Mouse (Mus musculus) intestine, postnatal 0 days (tissue): ENCODE data around the gene Nosip. TPM values are rescaled to one million over a fixed set of nuclear protein-coding genes. Genes with fewer than 3 reads are reported as not detected.
A peak's percentile ranks its signal among the peaks of the same experiment; 100 is the strongest.

Experiments used
- ATAC-seq: fragments of 200-750 bp; cut with Nextera tagmentation; 2 replicates; pipeline ENCODE4 v1.8.0; 2017; ENCODE audit warnings: mild to moderate bottlenecking, moderate TSS enrichment, moderate library complexity
- H3K27ac ChIP-seq: fragments of 300-500 bp; sonication (generic); 2 replicates; pipeline ENCODE4 v1.5.1; 2014; ENCODE audit warnings: mild to moderate bottlenecking, low read depth, low read length, moderate library complexity
- H3K27me3 ChIP-seq: fragments of 300-500 bp; sonication (generic); replicated peaks from 2 replicates; pipeline ENCODE4 v1.6.1; 2014; ENCODE audit warnings: low read length, mixed read lengths; ENCODE audit not compliant: control insufficient read depth, insufficient read depth
- H3K36me3 ChIP-seq: fragments of 300-500 bp; sonication (generic); 2 replicates; pipeline ENCODE4 v1.6.1; 2014; ENCODE audit warnings: mild to moderate bottlenecking, moderate library complexity; ENCODE audit not compliant: control insufficient read depth, insufficient read depth
- H3K4me1 ChIP-seq: fragments of 300-500 bp; sonication (generic); replicated peaks from 2 replicates; pipeline ENCODE4 v1.6.1; 2014; ENCODE audit warnings: antibody characterized with exemption, low read length, mixed read lengths; ENCODE audit not compliant: control insufficient read depth, insufficient read depth
- H3K4me2 ChIP-seq: fragments of 300-500 bp; sonication (generic); replicated peaks from 2 replicates; pipeline ENCODE4 v1.6.1; 2014; ENCODE audit warnings: low read depth, mild to moderate bottlenecking, moderate library complexity
- H3K4me3 ChIP-seq: fragments of 300-500 bp; sonication (generic); 2 replicates; pipeline ENCODE4 v1.5.1; 2014; ENCODE audit warnings: low read depth, low read length
- H3K9ac ChIP-seq: fragments of 300-500 bp; sonication (generic); 2 replicates; pipeline ENCODE4 v1.6.1; 2014; ENCODE audit warnings: mild to moderate bottlenecking, low read depth, low read length
- H3K9me3 ChIP-seq: fragments of 300-500 bp; sonication (generic); 2 replicates; pipeline ENCODE4 v1.6.1; 2016; ENCODE audit warnings: mixed run types; ENCODE audit not compliant: control insufficient read depth
- CTCF ChIP-seq: sonication (generic); IDR thresholded peaks from 2 replicates; pipeline ENCODE4 v1.5.1; 2016; ENCODE audit warnings: low read depth, mild to moderate bottlenecking, control low read depth, antibody characterized with exemption, moderate library complexity
- WGBS: fragments of 180-500 bp; shearing (Covaris S2); extraction: QIAGEN DNeasy Blood & Tissue Kit; methylation state at CpG from one replicate; pipeline ENCODE4 v1.1.7; 2014; 5-methylcytosine and 5-hydroxymethylcytosine counted together
- polyA plus RNA-seq: library from polyadenylated mRNA; unstranded; fragments of >200 nt; fragmentation: Nextera tagmentation; extraction: Ambion mirVana; gene quantifications from 2 replicates; pipeline ENCODE4 v1.2.1, GENCODE M21; 2015

Gene Nosip
- polyA plus RNA-seq, 1 experiment from 2014 or later = 40.5 TPM

DNA sequence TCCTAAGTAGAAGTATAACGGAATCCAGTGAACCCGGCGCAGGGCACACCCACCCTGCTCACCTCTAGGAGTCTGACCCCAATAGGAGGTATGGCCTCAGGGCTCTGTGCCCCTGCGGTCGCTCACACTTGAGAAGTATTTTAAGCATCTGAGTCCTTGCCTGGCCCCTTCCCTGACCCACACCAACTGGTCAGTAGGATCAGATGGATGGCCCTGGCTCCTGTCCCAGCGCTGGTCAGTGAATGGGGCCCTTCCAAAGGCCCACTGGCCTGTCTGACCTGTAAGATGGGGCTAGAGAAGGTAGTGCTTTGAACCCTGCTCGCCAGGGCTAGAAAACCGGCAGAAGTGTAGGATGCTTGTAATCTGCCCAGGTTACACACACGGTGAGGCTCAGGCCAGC is 21.4 kb upstream of the Nosip start:
- Histone ChIP-seq H3K4me3 (no peak overlapping the region), H3K27ac (no peak overlapping the region), H3K4me1 (no peaks in the 10 kb centered on the region), H3K9ac (no peak overlapping the region), H3K4me2 (no peak overlapping the region), H3K36me3 (peaks cover 65% of the 10 kb centered on the region), H3K27me3 (no peaks in the 10 kb centered on the region), H3K9me3 (no peaks in the 10 kb centered on the region)
- WGBS = 91% methylated on average over 9 of the region's 9 CpGs
- no peak for ATAC-seq
- TF ChIP-seq CTCF = no peak

DNA sequence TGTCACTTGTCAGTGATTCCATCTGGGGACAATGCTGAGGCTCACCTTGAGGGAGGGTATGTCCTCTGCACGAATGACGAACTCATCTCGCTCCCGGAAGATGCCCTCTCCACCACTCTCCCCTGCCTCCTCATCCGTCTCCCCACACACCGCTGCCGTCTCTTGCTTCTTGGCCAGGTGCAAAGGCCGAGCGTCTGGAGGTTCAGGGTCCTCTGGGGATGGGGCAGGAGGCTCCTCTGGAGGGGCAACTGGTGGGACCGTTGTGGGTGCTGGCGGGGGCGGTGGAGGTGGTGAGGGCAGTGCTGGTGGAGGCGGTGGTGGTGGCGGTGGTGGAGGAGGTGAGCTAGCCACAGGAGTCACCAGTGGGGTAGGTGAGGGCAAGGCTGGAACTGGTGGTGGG is 18.9 kb upstream of the Nosip start:
- no peak for TF ChIP-seq CTCF
- H3K4me1 ChIP-seq = no peaks in the 10 kb centered on the region
- H3K9ac ChIP-seq = no peak overlapping the region
- peaks cover 76% of the 10 kb centered on the region for H3K36me3 ChIP-seq
- WGBS = 93% methylated on average over 14 of the region's 14 CpGs
- H3K4me3 ChIP-seq = no peak overlapping the region
- H3K27me3 ChIP-seq = no peaks in the 10 kb centered on the region
- H3K27ac ChIP-seq = peak overlapping the region; percentile 15; the same call in 1 of the 2 replicates
- no peaks in the 10 kb centered on the region for H3K9me3 ChIP-seq
- ATAC-seq = no peak
- no peak overlapping the region for H3K4me2 ChIP-seq

DNA sequence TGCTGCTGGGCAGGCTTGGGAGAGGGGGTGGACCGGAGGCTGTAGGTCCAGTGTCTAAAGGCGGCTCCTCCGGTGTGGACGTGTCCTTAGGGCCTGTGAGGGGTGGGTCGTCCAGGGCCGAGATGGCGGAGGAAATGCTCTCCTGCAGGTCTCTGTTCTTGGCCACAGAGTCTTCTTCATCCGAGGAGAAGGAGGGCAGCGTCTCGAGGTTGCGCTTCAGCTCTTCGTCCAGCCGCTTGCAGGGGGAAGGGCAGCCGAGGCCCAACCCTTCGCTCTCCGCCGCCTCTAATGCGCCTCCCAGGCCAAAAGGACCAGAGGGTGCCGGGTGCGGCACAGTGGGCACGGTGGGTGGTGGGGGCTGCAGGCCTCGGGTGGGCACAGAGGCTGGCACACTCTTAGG is 16.5 kb upstream of the Nosip start:
- H3K36me3 ChIP-seq = peaks cover 82% of the 10 kb centered on the region
- no peak for TF ChIP-seq CTCF
- WGBS = 96% methylated on average over 22 of the region's 22 CpGs

DNA sequence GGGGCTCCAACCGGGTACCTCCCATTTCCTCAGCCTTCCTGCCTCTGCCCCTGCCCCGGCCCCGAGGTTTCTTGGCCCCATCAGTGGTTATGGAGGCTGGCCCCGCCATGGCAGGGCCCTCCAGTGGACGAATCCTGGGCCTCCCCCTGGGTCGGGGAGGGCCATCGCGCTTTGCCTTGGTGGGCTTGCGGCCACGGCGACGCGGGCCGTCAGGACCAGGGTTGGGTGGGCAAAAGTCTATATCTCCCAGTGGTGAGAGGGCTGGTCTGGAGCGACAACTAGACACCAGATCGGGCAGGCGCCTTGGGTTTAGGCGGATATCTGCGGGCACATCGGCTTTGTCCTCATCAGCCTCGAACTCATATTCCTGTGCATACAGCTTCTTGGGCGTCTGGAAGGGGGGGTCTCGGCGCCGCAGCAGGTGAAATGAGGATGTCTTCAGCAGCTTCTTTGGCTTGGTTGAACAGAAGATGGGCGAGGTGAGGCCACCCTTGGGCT is 15.3 kb upstream of the Nosip start:
- no peak overlapping the region for H3K9ac ChIP-seq
- H3K27me3 ChIP-seq = no peaks in the 10 kb centered on the region
- TF ChIP-seq CTCF = no peak
- peaks cover 72% of the 10 kb centered on the region for H3K36me3 ChIP-seq
- WGBS = 94% methylated on average over 26 of the region's 26 CpGs
- no peaks in the 10 kb centered on the region for H3K9me3 ChIP-seq
- ATAC-seq = no peak
- H3K4me2 ChIP-seq = no peak overlapping the region
- no peak overlapping the region for H3K4me3 ChIP-seq
- H3K4me1 ChIP-seq = 0 out of 2 replicates have a peak, but pooled peaks cover 4% of the 10 kb centered on the region
- no peak overlapping the region; the same call in 1 of the 2 replicates for H3K27ac ChIP-seq

More for the DNA sequence above, 16.5 kb upstream of the Nosip start:
- ATAC-seq = no peak
- Histone ChIP-seq H3K9me3 (no peaks in the 10 kb centered on the region), H3K9ac (no peak overlapping the region), H3K27ac (no peak overlapping the region), H3K4me3 (no peak overlapping the region), H3K27me3 (no peaks in the 10 kb centered on the region), H3K4me1 (no peaks in the 10 kb centered on the region), H3K4me2 (no peak overlapping the region)

GRCm38 (mm10) chr7:45047491-45047890 is 14.7 kb upstream of the Nosip start:
- Histone ChIP-seq H3K36me3 (peaks cover 71% of the 10 kb centered on the region), H3K27ac (no peak overlapping the region), H3K4me2 (no peak overlapping the region), H3K4me3 (no peak overlapping the region), H3K27me3 (no peaks in the 10 kb centered on the region), H3K9me3 (no peaks in the 10 kb centered on the region), H3K4me1 (0 out of 2 replicates have a peak, but pooled peaks cover 4% of the 10 kb centered on the region), H3K9ac (no peak overlapping the region)
- 97% methylated on average over 14 of the region's 14 CpGs for WGBS
- no peak for ATAC-seq
- no peak for TF ChIP-seq CTCF

GRCm38 (mm10) chr7:45048001-45048890 is 14.0 kb upstream of the Nosip start:
- peaks cover 64% of the 10 kb centered on the region for H3K36me3 ChIP-seq
- no peak overlapping the region for H3K9ac ChIP-seq
- H3K4me1 ChIP-seq = 0 out of 2 replicates have a peak, but pooled peaks cover 4% of the 10 kb centered on the region
- H3K27me3 ChIP-seq = no peaks in the 10 kb centered on the region
- no peaks in the 10 kb centered on the region for H3K9me3 ChIP-seq
- no peak overlapping the region for H3K27ac ChIP-seq
- no peak overlapping the region for H3K4me2 ChIP-seq
- 91% methylated on average over 38 of the region's 38 CpGs for WGBS
- no peak for ATAC-seq
- peak; percentile 19; the same call in 1 of the 2 replicates for TF ChIP-seq CTCF
- no peak overlapping the region for H3K4me3 ChIP-seq
